Mouse (Mus musculus) limb, embryonic 12.5 days (tissue): Measurements from ENCODE around the gene Tectb. TPM values are rescaled to one million over a fixed set of nuclear protein-coding genes. Genes with fewer than 3 reads are reported as not detected.

Experiments used
- ATAC-seq: fragments of 200-750 bp; cut with Nextera tagmentation; 2 replicates; pipeline ENCODE4 v1.8.0; 2017; ENCODE audit warnings: low read depth, moderate TSS enrichment; ENCODE audit not compliant: insufficient number of reproducible peaks, insufficient read depth, low FRiP score, low TSS enrichment
- H3K27ac ChIP-seq: fragments of 300-500 bp; sonication (generic); 2 replicates; pipeline ENCODE4 v1.5.1; 2016; ENCODE audit warnings: mild to moderate bottlenecking, moderate library complexity
- H3K27me3 ChIP-seq: fragments of 300-500 bp; sonication (generic); 2 replicates; pipeline ENCODE4 v1.6.1; 2016; ENCODE audit warnings: mild to moderate bottlenecking, moderate library complexity
- H3K36me3 ChIP-seq: fragments of 300-500 bp; sonication (generic); 2 replicates; pipeline ENCODE4 v1.6.1; 2016; ENCODE audit warnings: mild to moderate bottlenecking, moderate library complexity
- H3K4me1 ChIP-seq: fragments of 300-500 bp; sonication (generic); replicated peaks from 2 replicates; pipeline ENCODE4 v1.6.1; 2016
- H3K4me2 ChIP-seq: fragments of 300-500 bp; sonication (generic); 2 replicates; pipeline ENCODE4 v1.6.1; 2016; ENCODE audit warnings: mild to moderate bottlenecking, moderate library complexity
- H3K4me3 ChIP-seq: fragments of 300-500 bp; sonication (generic); replicated peaks from 2 replicates; pipeline ENCODE4 v1.5.1; 2016; ENCODE audit warnings: mild to moderate bottlenecking
- H3K9ac ChIP-seq: fragments of 300-500 bp; sonication (generic); replicated peaks from 2 replicates; pipeline ENCODE4 v1.6.1; 2016; ENCODE audit warnings: mild to moderate bottlenecking, moderate library complexity
- H3K9me3 ChIP-seq: fragments of 300-500 bp; sonication (generic); 2 replicates; pipeline ENCODE4 v1.6.1; 2016; ENCODE audit warnings: mild to moderate bottlenecking, moderate library complexity
- whole genome bisulfite sequencing: fragments of 180-500 bp; shearing (Covaris S2); methylation state at CpG from one replicate; pipeline ENCODE4 v1.1.7; 2016; 5-methylcytosine and 5-hydroxymethylcytosine counted together
- polyA plus RNA-seq: library from polyadenylated mRNA; unstranded; fragments of >200 nt; fragmentation: Nextera tagmentation; extraction: Ambion mirVana; gene quantifications from 2 replicates; pipeline ENCODE4 v1.2.1, GENCODE M21; 2016

The Tectb gene
- not detected in 2 replicates for polyA plus RNA-seq

DNA sequence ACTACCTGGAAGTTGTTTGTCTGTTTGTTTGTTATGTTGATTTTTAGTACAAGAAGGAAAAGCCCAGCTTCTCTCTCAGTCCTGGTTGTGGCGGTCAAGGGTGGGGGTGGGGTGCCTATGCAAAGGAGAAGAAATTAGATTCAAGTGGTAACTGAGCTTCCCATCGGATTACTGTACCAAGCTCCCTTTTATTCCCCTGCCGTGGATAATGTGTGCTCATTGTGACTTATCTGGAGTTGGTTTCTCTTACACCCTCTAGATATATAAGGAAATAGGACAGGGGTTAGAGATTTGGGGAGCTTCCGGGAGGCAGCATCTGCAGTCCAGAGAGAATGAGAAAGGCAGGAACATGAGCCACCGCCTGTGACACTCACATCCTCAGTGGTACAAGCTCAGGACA lies at the start of gene Tectb:
Gene Tectb, plus strand, starts transcription at position 301 of the 400 bp plus-strand sequence.
- H3K4me3 ChIP-seq: no peak within 1 kb of the TSS
- WGBS: 82% methylated on average over 5 of the region's 5 CpGs
- H3K27me3 ChIP-seq: no peaks in the 10 kb centered on the region
- no peak within 1 kb of the TSS for H3K27ac ChIP-seq
- no peak within 1 kb of the TSS for H3K9ac ChIP-seq
- no peak within 1 kb of the TSS for H3K4me2 ChIP-seq
- ATAC-seq: no peak
- no peaks in the 10 kb centered on the region for H3K4me1 ChIP-seq
- no peaks in the 10 kb centered on the region for H3K9me3 ChIP-seq
- H3K36me3 ChIP-seq: no peaks in the 10 kb centered on the region

DNA sequence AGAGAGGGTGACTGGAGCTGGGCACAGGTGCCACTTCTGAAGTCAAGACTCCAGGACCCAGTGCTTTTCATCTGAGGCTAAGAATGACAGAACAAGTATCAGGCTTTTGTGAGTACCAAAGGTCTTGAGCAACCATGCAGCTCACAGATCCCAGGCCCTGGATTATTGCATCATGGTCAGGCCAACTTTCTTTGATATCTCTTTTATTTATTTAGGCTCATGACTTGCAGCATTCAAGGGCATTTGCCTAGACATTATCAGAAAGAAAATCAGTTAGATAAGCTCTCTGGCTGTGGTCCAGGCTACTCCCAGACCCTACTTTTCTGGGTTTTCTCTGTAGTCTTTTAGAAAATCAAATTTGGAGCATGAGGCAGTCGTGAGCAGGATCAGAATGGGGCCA lies 48.8 kb upstream of the Tectb start:
- WGBS: 72% methylated on average over 1 of the region's 1 CpGs
- Histone ChIP-seq H3K27me3 (no peaks in the 10 kb centered on the region), H3K27ac (no peak overlapping the region), H3K9me3 (no peaks in the 10 kb centered on the region), H3K4me3 (no peak overlapping the region), H3K4me2 (no peak overlapping the region), H3K9ac (no peak overlapping the region), H3K4me1 (peaks cover 14% of the 10 kb centered on the region), H3K36me3 (no peaks in the 10 kb centered on the region)
- ATAC-seq: no peak

- no peaks in the 10 kb centered on the region for H3K9me3 ChIP-seq
- no peaks in the 10 kb centered on the region for H3K27me3 ChIP-seq
- H3K4me3 ChIP-seq: no peak overlapping the region
- no peak for ATAC-seq
- H3K27ac ChIP-seq: no peak overlapping the region
- H3K36me3 ChIP-seq: no peaks in the 10 kb centered on the region
- peaks cover 10% of the 10 kb centered on the region for H3K4me1 ChIP-seq
- no peak overlapping the region for H3K9ac ChIP-seq
- H3K4me2 ChIP-seq: no peak overlapping the region
- 85% methylated on average over 3 of the region's 3 CpGs for WGBS
Observed at GRCm38 (mm10) chr19:55132476-55132875, 48.1 kb upstream of the Tectb start.

- no peaks in the 10 kb centered on the region for H3K27me3 ChIP-seq
- H3K4me3 ChIP-seq: no peak overlapping the region
- no peaks in the 10 kb centered on the region for H3K9me3 ChIP-seq
- ATAC-seq: no peak
- no peak overlapping the region for H3K4me2 ChIP-seq
- 0 out of 2 replicates have a peak, but pooled peaks cover 5% of the 10 kb centered on the region for H3K4me1 ChIP-seq
- H3K9ac ChIP-seq: no peak overlapping the region
- H3K36me3 ChIP-seq: no peaks in the 10 kb centered on the region
- 74% methylated on average over 9 of the region's 9 CpGs for WGBS
- no peak overlapping the region for H3K27ac ChIP-seq
Observed at GRCm38 (mm10) chr19:55134521-55134920, 46.0 kb upstream of the Tectb start.

GRCm38 (mm10) chr19:55135918-55136317 lies 44.6 kb upstream of the Tectb start:
- 0 out of 2 replicates have a peak, but pooled peaks cover 5% of the 10 kb centered on the region for H3K4me1 ChIP-seq
- WGBS: 87% methylated on average over 3 of the region's 3 CpGs
- H3K4me2 ChIP-seq: no peak overlapping the region
- no peak overlapping the region for H3K27ac ChIP-seq
- no peak for ATAC-seq
- H3K9me3 ChIP-seq: no peaks in the 10 kb centered on the region
- no peak overlapping the region for H3K4me3 ChIP-seq
- no peaks in the 10 kb centered on the region for H3K27me3 ChIP-seq
- H3K36me3 ChIP-seq: no peaks in the 10 kb centered on the region
- H3K9ac ChIP-seq: no peak overlapping the region

- Histone ChIP-seq H3K9ac (no peak overlapping the region), H3K36me3 (no peaks in the 10 kb centered on the region), H3K4me2 (no peak overlapping the region), H3K4me3 (no peak overlapping the region), H3K4me1 (0 out of 2 replicates have a peak, but pooled peaks cover 5% of the 10 kb centered on the region), H3K9me3 (no peaks in the 10 kb centered on the region), H3K27me3 (no peaks in the 10 kb centered on the region), H3K27ac (no peak overlapping the region)
- ATAC-seq: no peak
- WGBS: 60% methylated on average over 4 of the region's 4 CpGs
Observed at GRCm38 (mm10) chr19:55136693-55137427, 43.7 kb upstream of the Tectb start.

DNA sequence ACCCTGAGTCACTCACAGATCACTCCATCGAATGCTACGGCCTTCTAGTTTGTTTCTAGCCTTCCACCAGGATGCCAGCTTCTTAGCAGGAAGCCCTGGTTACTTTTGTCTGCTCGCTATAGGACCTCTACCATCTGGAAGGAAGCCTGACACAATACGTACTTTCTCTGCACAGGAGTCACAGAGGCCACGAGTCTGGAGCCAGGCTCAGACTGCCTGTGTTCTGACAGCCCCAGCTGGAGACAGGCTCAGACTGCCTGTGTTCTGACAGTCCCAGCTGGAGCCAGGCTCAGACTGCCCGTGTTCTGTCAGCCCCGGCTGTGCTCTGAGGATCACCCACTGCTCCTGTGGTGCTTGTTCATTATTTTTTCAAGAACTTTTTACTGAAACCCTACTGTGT lies 42.6 kb upstream of the Tectb start:
- Histone ChIP-seq H3K4me2 (no peak overlapping the region), H3K27me3 (no peaks in the 10 kb centered on the region), H3K4me1 (0 out of 2 replicates have a peak, but pooled peaks cover 5% of the 10 kb centered on the region), H3K9me3 (no peaks in the 10 kb centered on the region), H3K9ac (no peak overlapping the region), H3K27ac (no peak overlapping the region), H3K4me3 (no peak overlapping the region), H3K36me3 (no peaks in the 10 kb centered on the region)
- 57% methylated on average over 7 of the region's 7 CpGs for WGBS
- no peak for ATAC-seq

GRCm38 (mm10) chr19:55138506-55138905 lies 42.0 kb upstream of the Tectb start:
- Histone ChIP-seq H3K27me3 (no peaks in the 10 kb centered on the region), H3K4me1 (0 out of 2 replicates have a peak, but pooled peaks cover 6% of the 10 kb centered on the region), H3K9me3 (no peaks in the 10 kb centered on the region), H3K4me3 (no peak overlapping the region), H3K27ac (no peak overlapping the region), H3K4me2 (no peak overlapping the region), H3K9ac (no peak overlapping the region), H3K36me3 (no peaks in the 10 kb centered on the region)
- WGBS: 88% methylated on average over 7 of the region's 7 CpGs
- ATAC-seq: no peak

GRCm38 (mm10) chr19:55139301-55139700 lies 41.2 kb upstream of the Tectb start:
- Histone ChIP-seq H3K9me3 (no peaks in the 10 kb centered on the region), H3K27ac (no peak overlapping the region), H3K4me3 (no peak overlapping the region), H3K36me3 (no peaks in the 10 kb centered on the region), H3K4me2 (no peak overlapping the region), H3K27me3 (no peaks in the 10 kb centered on the region), H3K4me1 (peaks cover 10% of the 10 kb centered on the region; the same call in 1 of the 2 replicates), H3K9ac (no peak overlapping the region)
- 82% methylated on average over 7 of the region's 7 CpGs for WGBS
- ATAC-seq: no peak

GRCm38 (mm10) chr19:55143391-55144300 lies 36.9 kb upstream of the Tectb start:
- ATAC-seq: no peak
- peak overlapping the region; percentile 70; the same call in 1 of the 2 replicates for H3K27ac ChIP-seq
- H3K4me1 ChIP-seq: peaks cover 5% of the 10 kb centered on the region; the same call in 1 of the 2 replicates
- H3K9ac ChIP-seq: no peak overlapping the region
- H3K9me3 ChIP-seq: no peaks in the 10 kb centered on the region
- H3K27me3 ChIP-seq: no peaks in the 10 kb centered on the region
- WGBS: 63% methylated on average over 11 of the region's 11 CpGs
- H3K36me3 ChIP-seq: no peaks in the 10 kb centered on the region
- no peak overlapping the region for H3K4me2 ChIP-seq
- H3K4me3 ChIP-seq: no peak overlapping the region

GRCm38 (mm10) chr19:55144691-55145090 lies 35.8 kb upstream of the Tectb start:
- no peak overlapping the region for H3K27ac ChIP-seq

More at GRCm38 (mm10) chr19:55144691-55145090, 35.8 kb upstream of the Tectb start:
- H3K4me1 ChIP-seq: peaks cover 5% of the 10 kb centered on the region; the same call in 1 of the 2 replicates
- H3K9ac ChIP-seq: no peak overlapping the region
- no peaks in the 10 kb centered on the region for H3K9me3 ChIP-seq
- WGBS: 72% methylated on average over 5 of the region's 5 CpGs
- no peaks in the 10 kb centered on the region for H3K27me3 ChIP-seq
- no peak for ATAC-seq
- H3K36me3 ChIP-seq: no peaks in the 10 kb centered on the region
- no peak overlapping the region for H3K4me2 ChIP-seq
- H3K4me3 ChIP-seq: no peak overlapping the region
